Mouse (Mus musculus): ENCODE measurements around the gene Sgce. TPM values are rescaled to one million over a fixed set of nuclear protein-coding genes. Genes with fewer than 3 reads are reported as not detected.
A peak's percentile ranks its signal among the peaks of the same experiment; 100 is the strongest.

Sgce gene
- polyA plus RNA-seq, 1 experiment, result 14.8 TPM

GRCm38 (mm10) chr6:4716171-4716570, 30.8 kb downstream of the Sgce start:
- Histone ChIP-seq H3K36me3 (ENCODE audit: control insufficient read depth, insufficient read depth) (no peaks in the 10 kb centered on the region), H3K79me3 (ENCODE audit: low read depth) (no peaks in the 10 kb centered on the region), H3K4me3 (ENCODE audit: insufficient read depth, poor library complexity, severe bottlenecking) (no peak overlapping the region), H3ac (ENCODE audit: control insufficient read depth, insufficient read length, low read depth) (no peak overlapping the region), H3K79me2 (ENCODE audit: control insufficient read depth, insufficient read depth) (no peaks in the 10 kb centered on the region), H3K27me3 (ENCODE audit: control insufficient read depth, insufficient read depth, insufficient read length) (no peaks in the 10 kb centered on the region)
- TF ChIP-seq USF1 (IDR thresholded peaks at IDR 0.05; ENCODE audit: low read depth) (no peak), CTCF (IDR thresholded peaks at IDR 0.05; ENCODE audit: control insufficient read depth, insufficient read depth, insufficient read length) (no peak), MYOD1 (IDR thresholded peaks at IDR 0.05; ENCODE audit: control insufficient read depth, insufficient read length, low read depth) (no peak)

- no peaks in the 10 kb centered on the region for H3K27me3 ChIP-seq (ENCODE audit: control insufficient read depth, insufficient read depth, insufficient read length)
- no peaks in the 10 kb centered on the region for H3K36me3 ChIP-seq (ENCODE audit: control insufficient read depth, insufficient read depth)
- no peaks in the 10 kb centered on the region for H3K79me2 ChIP-seq (ENCODE audit: control insufficient read depth, insufficient read depth)
- H3K79me3 ChIP-seq (ENCODE audit: low read depth), result no peaks in the 10 kb centered on the region
- H3K4me3 ChIP-seq (ENCODE audit: insufficient read depth, poor library complexity, severe bottlenecking), result no peak overlapping the region
- H3ac ChIP-seq (ENCODE audit: control insufficient read depth, insufficient read length, low read depth), result no peak overlapping the region
- TF ChIP-seq CTCF (IDR thresholded peaks at IDR 0.05; ENCODE audit: control insufficient read depth, insufficient read depth, insufficient read length) (no peak), MYOD1 (IDR thresholded peaks at IDR 0.05; ENCODE audit: control insufficient read depth, insufficient read length, low read depth) (no peak), CEBPB (IDR thresholded peaks at IDR 0.05; ENCODE audit: low read depth) (no peak), MAX (IDR thresholded peaks at IDR 0.05) (no peak), USF1 (IDR thresholded peaks at IDR 0.05; ENCODE audit: low read depth) (no peak), MYOG (IDR thresholded peaks at IDR 0.05; ENCODE audit: control insufficient read depth, extremely low read depth, insufficient read length) (no peak), FOSL1 (IDR thresholded peaks at IDR 0.05; ENCODE audit: insufficient read depth, low read length, poor library complexity, severe bottlenecking) (no peak)
Observed at GRCm38 (mm10) chr6:4708971-4709370, 38.0 kb downstream of the Sgce start.

- Histone ChIP-seq H3K79me3 (ENCODE audit: low read depth) (no peaks in the 10 kb centered on the region), H3K79me2 (ENCODE audit: control insufficient read depth, insufficient read depth) (no peaks in the 10 kb centered on the region)
Observed at GRCm38 (mm10) chr6:4706415-4706814, 40.6 kb downstream of the Sgce start.

GRCm38 (mm10) chr6:4703908-4704307, 43.1 kb downstream of the Sgce start:
- Histone ChIP-seq H3ac (ENCODE audit: control insufficient read depth, insufficient read length, low read depth) (no peak overlapping the region), H3K79me2 (ENCODE audit: control insufficient read depth, insufficient read depth) (no peaks in the 10 kb centered on the region), H3K79me3 (ENCODE audit: low read depth) (no peaks in the 10 kb centered on the region), H3K36me3 (ENCODE audit: control insufficient read depth, insufficient read depth) (no peaks in the 10 kb centered on the region), H3K4me3 (ENCODE audit: insufficient read depth, poor library complexity, severe bottlenecking) (no peak overlapping the region), H3K27me3 (ENCODE audit: control insufficient read depth, insufficient read depth, insufficient read length) (no peaks in the 10 kb centered on the region)
- TF ChIP-seq CEBPB (IDR thresholded peaks at IDR 0.05; ENCODE audit: low read depth) (no peak), MYOG (IDR thresholded peaks at IDR 0.05; ENCODE audit: control insufficient read depth, extremely low read depth, insufficient read length) (no peak), MAX (IDR thresholded peaks at IDR 0.05) (no peak), FOSL1 (IDR thresholded peaks at IDR 0.05; ENCODE audit: insufficient read depth, low read length, poor library complexity, severe bottlenecking) (no peak), USF1 (IDR thresholded peaks at IDR 0.05; ENCODE audit: low read depth) (no peak), CTCF (IDR thresholded peaks at IDR 0.05; ENCODE audit: control insufficient read depth, insufficient read depth, insufficient read length) (no peak), MYOD1 (IDR thresholded peaks at IDR 0.05; ENCODE audit: control insufficient read depth, insufficient read length, low read depth) (no peak)

More at GRCm38 (mm10) chr6:4706415-4706814, 40.6 kb downstream of the Sgce start:
- Histone ChIP-seq H3K27me3 (ENCODE audit: control insufficient read depth, insufficient read depth, insufficient read length) (no peaks in the 10 kb centered on the region), H3K36me3 (ENCODE audit: control insufficient read depth, insufficient read depth) (no peaks in the 10 kb centered on the region), H3ac (ENCODE audit: control insufficient read depth, insufficient read length, low read depth) (no peak overlapping the region), H3K4me3 (ENCODE audit: insufficient read depth, poor library complexity, severe bottlenecking) (no peak overlapping the region)
- TF ChIP-seq CEBPB (IDR thresholded peaks at IDR 0.05; ENCODE audit: low read depth) (no peak), CTCF (IDR thresholded peaks at IDR 0.05; ENCODE audit: control insufficient read depth, insufficient read depth, insufficient read length) (no peak), MAX (IDR thresholded peaks at IDR 0.05) (no peak), MYOD1 (IDR thresholded peaks at IDR 0.05; ENCODE audit: control insufficient read depth, insufficient read length, low read depth) (no peak), MYOG (IDR thresholded peaks at IDR 0.05; ENCODE audit: control insufficient read depth, extremely low read depth, insufficient read length) (no peak), USF1 (IDR thresholded peaks at IDR 0.05; ENCODE audit: low read depth) (no peak), FOSL1 (IDR thresholded peaks at IDR 0.05; ENCODE audit: insufficient read depth, low read length, poor library complexity, severe bottlenecking) (no peak)

GRCm38 (mm10) chr6:4701641-4702040, 45.4 kb downstream of the Sgce start:
- TF ChIP-seq MYOG (IDR thresholded peaks at IDR 0.05; ENCODE audit: control insufficient read depth, extremely low read depth, insufficient read length) (no peak), FOSL1 (IDR thresholded peaks at IDR 0.05; ENCODE audit: insufficient read depth, low read length, poor library complexity, severe bottlenecking) (no peak), USF1 (IDR thresholded peaks at IDR 0.05; ENCODE audit: low read depth) (no peak), CTCF (IDR thresholded peaks at IDR 0.05; ENCODE audit: control insufficient read depth, insufficient read depth, insufficient read length) (no peak), MAX (IDR thresholded peaks at IDR 0.05) (no peak), MYOD1 (IDR thresholded peaks at IDR 0.05; ENCODE audit: control insufficient read depth, insufficient read length, low read depth) (peak; percentile 68), CEBPB (IDR thresholded peaks at IDR 0.05; ENCODE audit: low read depth) (no peak)
- Histone ChIP-seq H3ac (ENCODE audit: control insufficient read depth, insufficient read length, low read depth) (no peak overlapping the region), H3K4me3 (ENCODE audit: insufficient read depth, poor library complexity, severe bottlenecking) (no peak overlapping the region), H3K79me2 (ENCODE audit: control insufficient read depth, insufficient read depth) (no peaks in the 10 kb centered on the region), H3K27me3 (ENCODE audit: control insufficient read depth, insufficient read depth, insufficient read length) (no peaks in the 10 kb centered on the region), H3K79me3 (ENCODE audit: low read depth) (no peaks in the 10 kb centered on the region), H3K36me3 (ENCODE audit: control insufficient read depth, insufficient read depth) (no peaks in the 10 kb centered on the region)

GRCm38 (mm10) chr6:4695778-4696177, 51.2 kb downstream of the Sgce start:
- H3ac ChIP-seq (ENCODE audit: control insufficient read depth, insufficient read length, low read depth), result no peak overlapping the region
- H3K79me3 ChIP-seq (ENCODE audit: low read depth), result no peaks in the 10 kb centered on the region
- H3K79me2 ChIP-seq (ENCODE audit: control insufficient read depth, insufficient read depth), result no peaks in the 10 kb centered on the region
- TF ChIP-seq MYOD1 (IDR thresholded peaks at IDR 0.05; ENCODE audit: control insufficient read depth, insufficient read length, low read depth) (no peak), USF1 (IDR thresholded peaks at IDR 0.05; ENCODE audit: low read depth) (no peak), MAX (IDR thresholded peaks at IDR 0.05) (no peak), CTCF (IDR thresholded peaks at IDR 0.05; ENCODE audit: control insufficient read depth, insufficient read depth, insufficient read length) (no peak), MYOG (IDR thresholded peaks at IDR 0.05; ENCODE audit: control insufficient read depth, extremely low read depth, insufficient read length) (no peak), CEBPB (IDR thresholded peaks at IDR 0.05; ENCODE audit: low read depth) (no peak), FOSL1 (IDR thresholded peaks at IDR 0.05; ENCODE audit: insufficient read depth, low read length, poor library complexity, severe bottlenecking) (no peak)
- H3K27me3 ChIP-seq (ENCODE audit: control insufficient read depth, insufficient read depth, insufficient read length), result no peaks in the 10 kb centered on the region
- no peaks in the 10 kb centered on the region for H3K36me3 ChIP-seq (ENCODE audit: control insufficient read depth, insufficient read depth)
- no peak overlapping the region for H3K4me3 ChIP-seq (ENCODE audit: insufficient read depth, poor library complexity, severe bottlenecking)
